Mouse (Mus musculus): ENCODE results near the gene Irak2.

DNA sequence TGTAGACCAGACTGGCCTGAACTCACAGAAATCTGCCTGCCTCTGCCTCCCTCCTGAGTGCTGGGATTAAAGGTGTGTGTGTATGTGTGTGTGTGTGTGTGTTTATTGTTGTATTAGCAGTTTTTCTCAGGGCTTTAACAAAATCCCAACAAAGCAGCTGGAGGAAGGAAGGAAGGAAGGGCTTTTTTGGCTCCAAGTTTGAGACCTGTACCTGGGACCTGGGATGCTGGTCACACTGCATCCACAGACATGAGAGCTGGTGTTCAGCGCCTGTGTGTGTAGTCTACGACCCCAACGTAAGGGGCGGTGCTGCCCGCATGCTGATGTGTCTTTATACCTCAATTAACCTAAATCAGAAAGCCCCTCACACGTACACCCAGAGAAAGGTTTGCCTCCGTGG lies 15.3 kb downstream of the Irak2 start:
- TF ChIP-seq ZC3H11A (IDR thresholded peaks at IDR 0.05; ENCODE audit: low read depth, low read length) = no peak
- TF ChIP-seq NELFE (IDR thresholded peaks at IDR 0.05; ENCODE audit: low read depth, low read length) = no peak
- no peak for TF ChIP-seq POLR2A (IDR thresholded peaks at IDR 0.05; ENCODE audit: low read depth, low read length)
- no peak for TF ChIP-seq EP300 (IDR thresholded peaks at IDR 0.05; ENCODE audit: low read length)
